Mouse (Mus musculus) heart, embryonic 10.5 days (tissue): ENCODE results near the gene Rnf227. TPM values are rescaled to one million over a fixed set of nuclear protein-coding genes. Genes with fewer than 3 reads are reported as not detected.
A peak's percentile ranks its signal among the peaks of the same experiment; 100 is the strongest.

Experiments
- DNase-seq: peaks from one replicate; pipeline ENCODE4 v3.0.0-alpha.2; 2017; ENCODE audit warnings: low spot score
- H3K27ac ChIP-seq: fragments of 300-500 bp; sonication (generic); 2 replicates; pipeline ENCODE4 v1.5.1; 2016; ENCODE audit warnings: mild to moderate bottlenecking
- H3K27me3 ChIP-seq: fragments of 300-500 bp; sonication (generic); 2 replicates; pipeline ENCODE4 v1.6.1; 2016; ENCODE audit warnings: mild to moderate bottlenecking; ENCODE audit not compliant: poor library complexity, insufficient read depth, severe bottlenecking
- H3K36me3 ChIP-seq: fragments of 300-500 bp; sonication (generic); 2 replicates; pipeline ENCODE4 v1.6.1; 2016; ENCODE audit warnings: mild to moderate bottlenecking, moderate library complexity
- H3K4me1 ChIP-seq: fragments of 300-500 bp; sonication (generic); 2 replicates; pipeline ENCODE4 v1.6.1; 2016; ENCODE audit warnings: mild to moderate bottlenecking
- H3K4me3 ChIP-seq: fragments of 300-500 bp; sonication (generic); 2 replicates; pipeline ENCODE4 v1.5.1; 2016; ENCODE audit warnings: mild to moderate bottlenecking, moderate library complexity
- H3K9me3 ChIP-seq: fragments of 300-500 bp; sonication (generic); 2 replicates; pipeline ENCODE4 v1.6.1; 2016; ENCODE audit warnings: mild to moderate bottlenecking, moderate library complexity
- WGBS: fragments of 180-500 bp; shearing (Covaris S2); methylation state at CpG from one replicate; pipeline ENCODE4 v1.1.7; 2016; 5-methylcytosine and 5-hydroxymethylcytosine counted together
- polyA plus RNA-seq: library from polyadenylated mRNA; unstranded; fragments of >200 nt; fragmentation: Nextera tagmentation; extraction: Ambion mirVana; gene quantifications from 2 replicates; pipeline ENCODE4 v1.2.1, GENCODE M21; 2016

Rnf227 gene
- polyA plus RNA-seq, 1 experiment from 2014 or later = 9.8 TPM

- peaks cover 3% of the 10 kb centered on the region; the same call in 1 of the 2 replicates for H3K36me3 ChIP-seq
- peaks cover 20% of the 10 kb centered on the region for H3K4me1 ChIP-seq
- H3K27ac ChIP-seq = no peak overlapping the region
- H3K9me3 ChIP-seq = no peaks in the 10 kb centered on the region
- H3K4me3 ChIP-seq = no peak overlapping the region
- no peaks in the 10 kb centered on the region for H3K27me3 ChIP-seq
- DNase-seq = no peak
- WGBS = 80% methylated on average over 6 of the region's 6 CpGs
Observed at GRCm38 (mm10) chr11:69381356-69381755, 41.1 kb downstream of the Rnf227 start.

- no peaks in the 10 kb centered on the region for H3K27me3 ChIP-seq
- peaks cover 3% of the 10 kb centered on the region; the same call in 1 of the 2 replicates for H3K36me3 ChIP-seq
- H3K4me1 ChIP-seq = peaks cover 20% of the 10 kb centered on the region
- peak; percentile 69 for DNase-seq
- H3K4me3 ChIP-seq = no peak overlapping the region
- H3K27ac ChIP-seq = 0 out of 2 replicates have a peak overlapping the region, but pooled peaks have one; percentile 43
- 57% methylated on average over 10 of the region's 10 CpGs for WGBS
- H3K9me3 ChIP-seq = no peaks in the 10 kb centered on the region
Observed at GRCm38 (mm10) chr11:69382478-69383105, 42.3 kb downstream of the Rnf227 start.

GRCm38 (mm10) chr11:69384979-69385378 lies 44.7 kb downstream of the Rnf227 start:
- DNase-seq = peak; percentile 53

GRCm38 (mm10) chr11:69386758-69387157 lies 46.5 kb downstream of the Rnf227 start:
- DNase-seq = no peak

More at GRCm38 (mm10) chr11:69384979-69385378, 44.7 kb downstream of the Rnf227 start:
- H3K36me3 ChIP-seq = no peaks in the 10 kb centered on the region
- H3K27ac ChIP-seq = no peak overlapping the region
- 80% methylated on average over 6 of the region's 6 CpGs for WGBS
- H3K4me1 ChIP-seq = peaks cover 14% of the 10 kb centered on the region
- H3K27me3 ChIP-seq = no peaks in the 10 kb centered on the region
- H3K9me3 ChIP-seq = no peaks in the 10 kb centered on the region
- no peak overlapping the region for H3K4me3 ChIP-seq

GRCm38 (mm10) chr11:69388680-69389079 lies 48.4 kb downstream of the Rnf227 start:
- H3K4me1 ChIP-seq = no peaks in the 10 kb centered on the region
- DNase-seq = no peak
- no peaks in the 10 kb centered on the region for H3K9me3 ChIP-seq
- no peaks in the 10 kb centered on the region for H3K27me3 ChIP-seq
- no peak overlapping the region for H3K4me3 ChIP-seq
- H3K27ac ChIP-seq = no peak overlapping the region
- 0 out of 2 replicates have a peak, but pooled peaks cover 4% of the 10 kb centered on the region for H3K36me3 ChIP-seq
- WGBS = 94% methylated on average over 4 of the region's 4 CpGs

More at GRCm38 (mm10) chr11:69386758-69387157, 46.5 kb downstream of the Rnf227 start:
- Histone ChIP-seq H3K36me3 (no peaks in the 10 kb centered on the region), H3K9me3 (no peaks in the 10 kb centered on the region), H3K4me3 (no peak overlapping the region), H3K4me1 (peaks cover 7% of the 10 kb centered on the region; the same call in 1 of the 2 replicates), H3K27ac (no peak overlapping the region), H3K27me3 (no peaks in the 10 kb centered on the region)
- 76% methylated on average over 7 of the region's 7 CpGs for WGBS

- H3K4me3 ChIP-seq = no peak overlapping the region
- H3K9me3 ChIP-seq = no peaks in the 10 kb centered on the region
- peak; percentile 69 for DNase-seq
- peaks cover 4% of the 10 kb centered on the region; the same call in 1 of the 2 replicates for H3K4me1 ChIP-seq
- H3K27ac ChIP-seq = 0 out of 2 replicates have a peak overlapping the region, but pooled peaks have one; percentile 39
- WGBS = 73% methylated on average over 14 of the region's 14 CpGs
- 0 out of 2 replicates have a peak, but pooled peaks cover 4% of the 10 kb centered on the region for H3K36me3 ChIP-seq
- H3K27me3 ChIP-seq = no peaks in the 10 kb centered on the region
Observed at GRCm38 (mm10) chr11:69389531-69390399, 49.5 kb downstream of the Rnf227 start.

GRCm38 (mm10) chr11:69390400-69391034 lies 50.3 kb downstream of the Rnf227 start:
- Histone ChIP-seq H3K27me3 (no peaks in the 10 kb centered on the region), H3K27ac (no peak overlapping the region), H3K4me3 (no peak overlapping the region), H3K9me3 (no peaks in the 10 kb centered on the region), H3K4me1 (peaks cover 4% of the 10 kb centered on the region; the same call in 1 of the 2 replicates), H3K36me3 (0 out of 2 replicates have a peak, but pooled peaks cover 4% of the 10 kb centered on the region)
- peak; percentile 72 for DNase-seq
- WGBS = 48% methylated on average over 10 of the region's 10 CpGs

Other genes starting within 250 kb of the Rnf227 start
- 8.0 and 8.8 TPM in 2 replicates for gene Per1, start 245.2 kb upstream of the Rnf227 start, polyA plus RNA-seq
- gene Hes7, start 220.1 kb upstream of the Rnf227 start, polyA plus RNA-seq = 0.60 and 0.63 TPM in 2 replicates
- gene 9130213A22Rik, start 217.9 kb upstream of the Rnf227 start, polyA plus RNA-seq = 0.16 and 0.17 TPM in 2 replicates
- gene Aloxe3, start 214.6 kb upstream of the Rnf227 start, polyA plus RNA-seq = 0.16 and 0.25 TPM in 2 replicates
- not detected in 2 replicates for gene Alox12b, start 183.5 kb upstream of the Rnf227 start, polyA plus RNA-seq
- gene Alox8, start 142.6 kb upstream of the Rnf227 start, polyA plus RNA-seq = 1.1 and 1.2 TPM in 2 replicates
- 0.24 and 0.46 TPM in 2 replicates for gene Gucy2e, start 103.4 kb upstream of the Rnf227 start, polyA plus RNA-seq
- 20.7 and 21.4 TPM in 2 replicates for gene Cntrob, start 16.7 kb upstream of the Rnf227 start, polyA plus RNA-seq
- 155 and 186 TPM in 2 replicates for gene Trappc1, start 16.5 kb upstream of the Rnf227 start, polyA plus RNA-seq
- gene Kcnab3, start 14.2 kb upstream of the Rnf227 start, polyA plus RNA-seq = 0.45 and 0.59 TPM in 2 replicates
- gene Chd3, start 28.9 kb downstream of the Rnf227 start, polyA plus RNA-seq = 15.8 and 26.5 TPM in 2 replicates
- 158 and 165 TPM in 2 replicates for gene Naa38, start 55.0 kb downstream of the Rnf227 start, polyA plus RNA-seq
- 27.4 and 31.8 TPM in 2 replicates for gene Cyb5d1, start 55.2 kb downstream of the Rnf227 start, polyA plus RNA-seq
- gene Tmem88, start 57.8 kb downstream of the Rnf227 start, polyA plus RNA-seq = 38.9 and 52.5 TPM in 2 replicates
- gene Kdm6b, start 73.2 kb downstream of the Rnf227 start, polyA plus RNA-seq = 20.9 and 26.9 TPM in 2 replicates
- gene Dnah2, start 208.6 kb downstream of the Rnf227 start, polyA plus RNA-seq = 0.18 and 0.95 TPM in 2 replicates
- gene Efnb3, start 219.7 kb downstream of the Rnf227 start, polyA plus RNA-seq = 61.0 and 89.9 TPM in 2 replicates
- 27.2 and 32.4 TPM in 2 replicates for gene Wrap53, start 239.8 kb downstream of the Rnf227 start, polyA plus RNA-seq
- gene Trp53, start 239.9 kb downstream of the Rnf227 start, polyA plus RNA-seq = 104 and 161 TPM in 2 replicates